Mouse (Mus musculus): Measurements from ENCODE around the gene Cldn13. TPM values are rescaled to one million over a fixed set of nuclear protein-coding genes. Genes with fewer than 3 reads are reported as not detected.
A peak's percentile ranks its signal among the peaks of the same experiment; 100 is the strongest.
"Not testable (repeated sequence)": the region's sequence is repeated elsewhere in the genome, so short reads cannot be mapped to it uniquely, and the experiment has no call there.

Cldn13 gene
- polyA plus RNA-seq, 1 experiment from 2014 or later: 0.70 TPM

DNA sequence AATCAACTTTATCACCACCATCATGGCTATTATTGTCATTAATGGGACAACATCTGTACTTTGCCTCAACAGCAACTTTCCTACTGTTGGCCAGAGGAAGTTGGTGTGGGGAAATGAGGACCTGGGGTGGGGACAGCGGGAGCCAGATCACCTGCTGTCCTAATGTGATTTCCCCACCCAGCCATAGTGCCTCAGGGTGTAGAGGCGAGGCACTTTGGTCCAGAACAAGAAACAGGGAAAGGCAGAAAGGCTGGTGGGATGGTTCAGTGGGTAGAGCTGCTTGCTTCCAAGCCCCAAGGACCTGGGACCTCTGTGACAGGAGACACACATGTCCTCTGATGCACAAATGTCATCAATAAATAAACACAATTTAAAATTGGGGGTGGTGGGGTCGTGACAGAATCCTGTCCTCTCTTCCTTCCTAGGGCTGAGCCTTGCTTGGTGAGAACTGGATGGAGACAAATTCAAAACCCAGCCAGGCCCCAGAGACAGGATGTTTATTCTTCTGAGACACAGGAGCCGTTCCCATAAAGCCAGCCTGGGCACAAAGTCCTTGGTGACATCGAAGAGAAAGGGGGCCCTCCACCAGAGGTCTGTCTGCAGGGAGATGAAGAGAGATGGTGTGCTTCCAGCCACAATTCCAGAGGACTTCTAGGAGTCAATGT lies 32.2 kb upstream of the Cldn13 start:
- Histone ChIP-seq H3K4me1 (ENCODE audit: control insufficient read depth, insufficient read depth, low read length) (peaks cover 31% of the 10 kb centered on the region), H3K9ac (ENCODE audit: low read length) (no peak overlapping the region), H3K4me2 (ENCODE audit: low read depth, low read length) (no peak overlapping the region), H3K36me3 (ENCODE audit: control insufficient read depth, insufficient read depth) (no peaks in the 10 kb centered on the region), H3K9me3 (replicated peaks; ENCODE audit: control insufficient read depth, low read length) (no peaks in the 10 kb centered on the region), H3K4me3 (ENCODE audit: low read length) (no peak overlapping the region), H3K27ac (ENCODE audit: low read length) (0 out of 2 replicates have a peak overlapping the region, but pooled peaks have one; percentile 28), H3K27me3 (ENCODE audit: control insufficient read depth, insufficient read depth, low read length) (peaks cover 11% of the 10 kb centered on the region)
- ATAC-seq (replicated peaks; ENCODE audit: extremely low read depth, insufficient read depth, low FRiP score): no peak
- 54% methylated on average over 5 of the region's 5 CpGs for WGBS

DNA sequence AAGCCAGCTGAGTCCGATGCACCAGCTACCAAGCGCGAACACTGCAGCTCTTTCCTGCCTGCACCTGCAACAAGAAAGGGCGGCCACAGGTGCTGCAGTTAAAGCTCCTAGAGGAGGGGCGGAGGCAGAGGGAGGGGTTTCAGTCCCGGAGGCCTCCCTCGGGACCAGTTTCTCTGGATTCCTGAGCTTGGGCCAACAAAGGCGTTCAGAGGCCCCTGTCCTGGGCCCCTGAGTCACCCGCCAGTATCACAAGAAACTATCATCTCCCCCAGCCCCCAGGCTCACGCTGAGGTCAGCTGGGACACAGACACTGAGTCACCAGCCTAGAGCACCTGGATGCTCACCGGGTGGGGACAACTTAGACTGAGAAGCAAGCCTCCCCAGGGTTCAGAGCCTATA lies 31.5 kb upstream of the Cldn13 start, which contains the start of gene Cldn4:
Gene Cldn4, minus strand, starts transcription at position 78 of the 399 bp plus-strand sequence.
- H3K27me3 ChIP-seq (ENCODE audit: control insufficient read depth, insufficient read depth, low read length): peaks cover 11% of the 10 kb centered on the region
- H3K4me2 ChIP-seq (ENCODE audit: low read depth, low read length): peak within 1 kb of the TSS; percentile 45
- no peaks in the 10 kb centered on the region for H3K36me3 ChIP-seq (ENCODE audit: control insufficient read depth, insufficient read depth)
- ATAC-seq (replicated peaks; ENCODE audit: extremely low read depth, insufficient read depth, low FRiP score): no peak
- H3K27ac ChIP-seq (ENCODE audit: low read length): 0 out of 2 replicates have a peak within 1 kb of the TSS, but pooled peaks have one; percentile 28
- WGBS: 19% methylated on average over 11 of the region's 11 CpGs
- H3K4me3 ChIP-seq (ENCODE audit: low read length): peak within 1 kb of the TSS; percentile 38
- peak within 1 kb of the TSS; percentile 33 for H3K9ac ChIP-seq (ENCODE audit: low read length)
- peaks cover 30% of the 10 kb centered on the region for H3K4me1 ChIP-seq (ENCODE audit: control insufficient read depth, insufficient read depth, low read length)
- no peaks in the 10 kb centered on the region for H3K9me3 ChIP-seq (replicated peaks; ENCODE audit: control insufficient read depth, low read length)

DNA sequence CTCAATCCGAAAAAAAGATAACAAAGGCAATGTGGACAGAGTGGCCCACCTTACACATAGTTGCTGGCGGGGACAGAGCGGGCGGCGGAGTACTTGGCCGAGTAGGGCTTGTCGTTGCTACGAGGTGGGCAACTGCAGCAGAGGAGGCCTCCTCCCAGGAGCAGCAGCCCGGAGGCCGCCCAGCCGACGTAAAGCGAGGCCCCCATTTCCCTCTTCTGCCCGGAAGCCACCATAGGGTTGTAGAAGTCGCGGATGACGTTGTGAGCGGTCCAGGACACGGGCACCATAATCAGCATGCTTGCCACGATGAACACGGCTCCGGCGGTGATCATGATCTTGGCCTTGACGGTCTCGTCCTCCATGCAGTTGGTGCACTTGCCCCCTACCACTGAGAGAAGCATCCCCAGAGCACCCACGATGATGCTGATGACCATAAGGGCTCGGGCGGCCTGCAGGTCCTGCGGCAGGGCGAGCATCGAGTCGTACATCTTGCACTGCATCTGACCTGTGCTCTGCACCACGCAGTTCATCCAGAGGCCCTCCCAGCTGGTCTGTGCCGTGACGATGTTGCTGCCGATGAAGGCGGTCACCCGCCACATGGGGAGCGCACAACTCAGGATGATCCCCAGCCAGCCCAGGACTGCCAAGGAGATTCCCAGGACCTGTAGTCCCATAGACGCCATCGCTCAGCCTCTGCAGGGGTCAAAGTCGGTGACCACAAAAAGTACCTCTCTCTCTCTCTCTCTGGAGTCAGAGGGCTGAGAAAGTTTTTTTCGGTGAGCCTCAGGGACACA lies 30.9 kb upstream of the Cldn13 start:
- H3K27ac ChIP-seq (ENCODE audit: low read length): no peak overlapping the region
- H3K4me3 ChIP-seq (ENCODE audit: low read length): peak overlapping the region; percentile 38
- peaks cover 11% of the 10 kb centered on the region for H3K27me3 ChIP-seq (ENCODE audit: control insufficient read depth, insufficient read depth, low read length)
- WGBS: 32% methylated on average over 43 of the region's 43 CpGs
- H3K36me3 ChIP-seq (ENCODE audit: control insufficient read depth, insufficient read depth): no peaks in the 10 kb centered on the region
- H3K9me3 ChIP-seq (replicated peaks; ENCODE audit: control insufficient read depth, low read length): no peaks in the 10 kb centered on the region
- no peak for ATAC-seq (replicated peaks; ENCODE audit: extremely low read depth, insufficient read depth, low FRiP score)
- H3K9ac ChIP-seq (ENCODE audit: low read length): 0 out of 2 replicates have a peak overlapping the region, but pooled peaks have one; percentile 33
- peak overlapping the region; percentile 45 for H3K4me2 ChIP-seq (ENCODE audit: low read depth, low read length)
- H3K4me1 ChIP-seq (ENCODE audit: control insufficient read depth, insufficient read depth, low read length): peaks cover 24% of the 10 kb centered on the region

DNA sequence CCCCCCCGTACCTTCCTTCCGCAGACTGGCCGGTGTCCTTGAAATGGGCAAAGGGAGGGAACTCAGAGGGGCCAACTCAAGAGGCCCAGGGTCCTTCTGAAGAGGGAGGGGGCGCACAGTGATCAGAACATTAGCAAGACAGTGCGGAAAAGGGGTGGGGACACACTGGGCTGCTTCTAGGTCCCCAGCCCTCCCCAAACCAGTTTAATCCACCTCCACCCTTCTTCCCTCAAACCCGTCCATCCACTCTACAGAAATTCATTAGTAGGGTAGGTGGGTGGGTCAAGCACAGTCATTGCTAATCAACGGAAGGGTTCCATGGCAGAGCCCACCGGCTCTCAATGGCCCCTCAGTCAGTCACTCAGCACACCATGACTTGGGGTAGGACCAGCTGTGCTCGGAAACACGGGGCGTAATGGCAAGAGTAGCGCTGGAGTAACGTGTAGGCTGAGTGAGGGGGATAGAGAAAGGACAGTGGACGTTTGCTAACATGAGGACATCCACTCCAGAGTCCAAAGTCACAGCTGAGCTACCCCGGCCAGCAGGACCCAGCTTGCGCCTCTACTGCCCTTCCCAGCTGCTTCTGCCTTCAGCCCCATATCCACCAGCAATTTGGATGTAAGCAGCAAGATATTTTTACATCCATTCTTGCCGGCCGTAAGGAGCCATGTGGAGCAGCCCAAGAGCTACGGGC lies 30.1 kb upstream of the Cldn13 start:
- Histone ChIP-seq H3K9me3 (replicated peaks; ENCODE audit: control insufficient read depth, low read length) (no peaks in the 10 kb centered on the region), H3K9ac (ENCODE audit: low read length) (peak overlapping the region; percentile 7; the same call in 1 of the 2 replicates), H3K4me2 (ENCODE audit: low read depth, low read length) (peak overlapping the region; percentile 45), H3K27ac (ENCODE audit: low read length) (no peak overlapping the region), H3K4me1 (ENCODE audit: control insufficient read depth, insufficient read depth, low read length) (peaks cover 17% of the 10 kb centered on the region), H3K4me3 (ENCODE audit: low read length) (peak overlapping the region; percentile 38), H3K36me3 (ENCODE audit: control insufficient read depth, insufficient read depth) (no peaks in the 10 kb centered on the region), H3K27me3 (ENCODE audit: control insufficient read depth, insufficient read depth, low read length) (peaks cover 11% of the 10 kb centered on the region)
- ATAC-seq (replicated peaks; ENCODE audit: extremely low read depth, insufficient read depth, low FRiP score): no peak
- WGBS: 57% methylated on average over 18 of the region's 19 CpGs

DNA sequence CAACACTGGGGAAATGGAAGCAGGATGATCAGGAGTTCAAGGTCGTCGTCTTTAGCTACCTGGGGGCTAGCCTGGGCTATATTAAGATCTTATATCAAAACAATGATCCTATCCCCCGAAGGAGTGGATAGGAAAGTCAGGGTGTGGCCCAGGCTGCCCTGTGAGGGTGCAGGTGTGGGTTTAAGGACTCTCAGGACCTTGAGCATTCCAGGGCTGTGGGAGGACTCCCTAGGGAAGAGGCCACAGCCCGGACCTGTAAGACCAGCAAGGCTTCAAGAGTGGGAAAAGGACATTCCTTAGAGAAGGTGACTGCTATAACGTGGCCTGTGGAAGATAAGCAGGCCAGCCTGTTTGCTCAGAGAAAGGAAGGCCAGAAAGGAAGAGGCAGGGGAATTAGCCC lies 28.9 kb upstream of the Cldn13 start:
- Histone ChIP-seq H3K4me2 (ENCODE audit: low read depth, low read length) (no peak overlapping the region), H3K9me3 (replicated peaks; ENCODE audit: control insufficient read depth, low read length) (no peaks in the 10 kb centered on the region), H3K27me3 (ENCODE audit: control insufficient read depth, insufficient read depth, low read length) (peaks cover 11% of the 10 kb centered on the region), H3K4me1 (ENCODE audit: control insufficient read depth, insufficient read depth, low read length) (peaks cover 17% of the 10 kb centered on the region), H3K9ac (ENCODE audit: low read length) (no peak overlapping the region), H3K27ac (ENCODE audit: low read length) (no peak overlapping the region), H3K4me3 (ENCODE audit: low read length) (no peak overlapping the region), H3K36me3 (ENCODE audit: control insufficient read depth, insufficient read depth) (no peaks in the 10 kb centered on the region)
- WGBS: 58% methylated on average over 5 of the region's 5 CpGs
- ATAC-seq (replicated peaks; ENCODE audit: extremely low read depth, insufficient read depth, low FRiP score): no peak

DNA sequence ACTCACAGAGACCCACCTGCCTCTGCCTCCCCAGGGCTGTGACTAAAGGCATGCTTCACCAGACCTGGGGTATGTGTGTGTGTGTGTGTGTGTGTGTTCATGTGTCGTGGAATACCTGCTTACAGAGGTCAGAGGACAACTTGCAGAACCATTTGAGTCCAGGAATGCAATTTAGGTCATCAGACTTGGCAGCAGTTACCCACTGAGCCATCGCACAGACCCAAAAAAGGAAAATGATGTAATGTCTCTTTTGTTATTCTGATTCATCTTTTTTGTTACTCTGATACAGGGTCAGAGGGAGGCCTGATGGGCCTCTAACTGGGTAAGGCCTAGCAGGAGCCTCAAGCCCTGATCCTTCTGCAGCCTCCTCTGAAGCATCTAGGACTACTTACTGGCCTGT lies 27.4 kb upstream of the Cldn13 start:
- Histone ChIP-seq H3K4me2 (ENCODE audit: low read depth, low read length) (no peak overlapping the region), H3K4me3 (ENCODE audit: low read length) (no peak overlapping the region), H3K27me3 (ENCODE audit: control insufficient read depth, insufficient read depth, low read length) (peaks cover 11% of the 10 kb centered on the region), H3K27ac (ENCODE audit: low read length) (no peak overlapping the region), H3K9ac (ENCODE audit: low read length) (no peak overlapping the region), H3K9me3 (replicated peaks; ENCODE audit: control insufficient read depth, low read length) (no peaks in the 10 kb centered on the region), H3K36me3 (ENCODE audit: control insufficient read depth, insufficient read depth) (no peaks in the 10 kb centered on the region), H3K4me1 (ENCODE audit: control insufficient read depth, insufficient read depth, low read length) (peaks cover 17% of the 10 kb centered on the region)
- ATAC-seq (replicated peaks; ENCODE audit: extremely low read depth, insufficient read depth, low FRiP score): no peak
- WGBS: 45% methylated on average over 2 of the region's 2 CpGs

DNA sequence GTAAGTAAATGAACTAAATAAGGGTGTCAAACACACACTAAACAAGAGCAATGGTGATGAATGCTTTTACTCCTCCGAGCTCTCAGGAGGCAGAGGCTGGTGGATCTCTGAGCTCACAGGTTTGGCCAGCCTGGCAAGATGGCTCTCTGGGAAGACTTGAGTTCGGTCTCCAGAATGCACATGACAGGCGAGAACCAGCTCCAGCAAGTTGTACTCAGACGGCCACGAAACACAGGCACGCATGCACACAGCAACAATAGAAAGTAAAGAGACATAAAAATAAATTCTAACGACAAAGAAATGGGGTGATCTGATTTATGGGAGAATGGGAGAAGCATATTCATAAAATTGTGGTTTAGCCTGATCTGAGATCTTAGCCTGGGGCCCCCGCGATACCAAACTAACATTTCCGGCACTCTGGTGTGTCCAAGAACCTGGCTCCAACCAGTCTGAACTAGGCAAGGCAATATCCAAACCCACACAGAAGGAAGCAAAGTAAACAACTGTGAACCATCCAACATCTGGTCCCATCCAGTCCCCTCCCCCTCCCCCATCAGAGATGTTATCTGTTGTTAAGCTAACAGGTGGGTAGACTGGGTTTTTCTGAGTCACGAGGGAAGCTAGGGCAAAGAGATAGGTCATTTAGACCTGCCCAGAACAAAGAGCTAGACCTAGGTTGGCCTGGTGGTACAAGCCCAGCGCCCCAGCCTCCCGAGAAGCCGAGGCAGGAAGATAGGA lies 26.3 kb upstream of the Cldn13 start:
- WGBS: 75% methylated on average over 14 of the region's 14 CpGs
- ATAC-seq (replicated peaks; ENCODE audit: extremely low read depth, insufficient read depth, low FRiP score): no peak
- peaks cover 7% of the 10 kb centered on the region for H3K4me1 ChIP-seq (ENCODE audit: control insufficient read depth, insufficient read depth, low read length)
- no peak overlapping the region for H3K4me2 ChIP-seq (ENCODE audit: low read depth, low read length)
- H3K9ac ChIP-seq (ENCODE audit: low read length): no peak overlapping the region
- peak overlapping the region; percentile 31; the same call in 1 of the 2 replicates for H3K27ac ChIP-seq (ENCODE audit: low read length)
- H3K27me3 ChIP-seq (ENCODE audit: control insufficient read depth, insufficient read depth, low read length): peaks cover 9% of the 10 kb centered on the region
- H3K4me3 ChIP-seq (ENCODE audit: low read length): no peak overlapping the region
- H3K36me3 ChIP-seq (ENCODE audit: control insufficient read depth, insufficient read depth): no peaks in the 10 kb centered on the region
- H3K9me3 ChIP-seq (replicated peaks; ENCODE audit: control insufficient read depth, low read length): no peaks in the 10 kb centered on the region

DNA sequence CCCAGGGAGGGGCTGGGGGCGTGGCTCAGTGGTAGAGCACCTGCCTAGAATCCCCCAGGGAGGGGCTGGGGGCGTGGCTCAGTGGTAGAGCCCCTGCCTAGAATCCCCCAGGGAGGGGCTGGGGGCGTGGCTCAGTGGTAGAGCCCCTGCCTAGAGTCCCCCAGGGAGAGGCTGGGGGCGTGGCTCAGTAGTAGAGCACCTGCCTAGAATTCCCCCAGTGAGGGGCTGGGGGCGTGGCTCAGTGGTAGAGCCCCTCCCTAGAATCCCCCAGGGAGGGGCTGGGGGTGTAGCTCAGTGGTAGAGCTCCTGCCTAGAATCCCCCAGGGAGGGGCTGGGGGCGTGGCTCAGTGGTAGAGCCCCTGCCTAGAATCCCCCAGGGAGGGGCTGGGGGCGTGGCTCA lies 24.2 kb upstream of the Cldn13 start:
- H3K4me3 ChIP-seq (ENCODE audit: low read length); H3K9me3 ChIP-seq (replicated peaks; ENCODE audit: control insufficient read depth, low read length); H3K4me2 ChIP-seq (ENCODE audit: low read depth, low read length); H3K36me3 ChIP-seq (ENCODE audit: control insufficient read depth, insufficient read depth); H3K9ac ChIP-seq (ENCODE audit: low read length); H3K27ac ChIP-seq (ENCODE audit: low read length); H3K4me1 ChIP-seq (ENCODE audit: control insufficient read depth, insufficient read depth, low read length); H3K27me3 ChIP-seq (ENCODE audit: control insufficient read depth, insufficient read depth, low read length); ATAC-seq (replicated peaks; ENCODE audit: extremely low read depth, insufficient read depth, low FRiP score): not testable (repeated sequence)
- 80% methylated on average over 3 of the region's 7 CpGs for WGBS

All from heart, embryonic 16.5 days (tissue).